Mouse (Mus musculus): ENCODE data around the gene Ptprf.

Gene Ptprf

DNA sequence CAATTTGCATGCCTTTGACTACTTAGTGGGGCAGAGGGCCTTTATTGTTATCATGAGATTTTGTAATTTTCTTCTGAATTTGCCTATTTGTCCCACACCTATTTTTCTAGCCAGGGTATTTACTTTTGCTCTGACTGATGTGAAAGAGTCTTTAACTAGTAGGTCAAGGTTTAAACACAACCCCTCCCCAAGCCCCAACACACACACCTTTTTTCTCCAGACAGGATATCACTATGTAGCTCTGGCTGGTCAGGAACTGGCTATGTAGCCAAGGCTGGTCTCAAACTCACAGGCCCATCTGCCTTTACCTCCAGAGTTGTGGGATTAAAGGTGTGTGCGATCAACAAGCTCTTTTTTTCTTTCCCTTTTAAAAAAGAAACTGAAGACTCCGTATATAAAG, 92.1 kb downstream of the Ptprf start:
- no peak for DNase-seq

GRCm38 (mm10) chr4:118198606-118199005, 92.6 kb downstream of the Ptprf start:
- DNase-seq, result no peak

DNA sequence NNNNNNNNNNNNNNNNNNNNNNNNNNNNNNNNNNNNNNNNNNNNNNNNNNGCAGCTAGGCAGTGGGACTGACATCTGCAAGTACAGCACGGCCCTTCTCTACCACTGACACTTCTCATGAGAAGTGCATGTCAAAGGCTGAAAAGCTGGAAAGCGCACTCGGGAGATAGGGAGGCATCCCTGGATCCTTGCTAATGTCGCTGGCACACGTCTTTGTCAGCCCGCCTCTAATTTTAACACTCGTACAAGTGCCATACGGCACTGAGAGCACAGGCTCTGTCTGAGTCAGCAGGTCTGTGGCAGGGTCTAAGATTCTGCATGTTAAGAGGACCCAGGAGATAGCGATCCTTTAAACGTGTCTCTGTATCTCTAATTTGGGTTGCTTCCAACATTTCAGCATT, 95.0 kb downstream of the Ptprf start:
- no peak for DNase-seq

- peak; percentile 48 for DNase-seq
These were observed 110.7 kb downstream of the Ptprf start for GRCm38 (mm10) chr4:118180301-118181080.

DNA sequence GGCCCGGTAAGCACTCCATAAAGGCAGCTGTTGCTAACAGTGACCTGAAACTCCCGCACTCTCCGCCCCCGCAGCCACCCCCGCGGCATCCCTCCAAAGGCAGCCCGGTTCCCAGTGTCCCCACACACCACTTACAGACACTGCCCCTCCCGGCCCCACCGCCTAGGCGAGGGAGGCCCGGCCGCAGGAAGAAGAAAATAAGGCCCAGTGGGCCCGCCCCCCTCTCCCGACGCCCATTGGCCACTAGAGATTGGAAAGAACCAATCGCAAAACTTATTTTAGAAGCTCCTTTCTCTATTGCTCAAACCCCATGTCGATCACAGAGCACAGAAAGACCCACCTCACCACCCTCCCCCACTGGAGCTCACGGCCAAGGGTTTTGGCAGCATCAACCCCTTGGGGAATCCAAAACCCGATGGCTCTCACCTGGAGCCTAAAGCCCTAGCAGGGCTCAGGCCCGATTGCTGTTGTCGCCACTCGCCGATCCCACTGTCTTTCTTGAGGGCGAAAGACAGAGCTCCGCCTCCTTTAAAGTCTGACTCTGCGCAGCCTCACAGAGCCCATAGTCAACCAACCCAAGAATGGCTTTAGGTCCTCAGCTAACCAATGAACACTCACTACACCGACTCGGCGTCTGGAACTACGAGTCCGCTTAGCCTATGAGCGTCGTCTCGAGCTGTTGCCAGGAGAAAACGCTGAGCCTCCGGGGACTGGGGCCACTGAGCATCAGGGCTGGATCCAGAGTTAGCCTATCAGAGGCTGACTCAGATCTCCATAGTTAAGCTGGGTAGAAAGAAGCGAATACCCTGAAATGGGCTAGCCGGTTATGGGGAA, 111.5 kb downstream of the Ptprf start, which contains the start of gene Kdm4a:
Gene Kdm4a, minus strand, starts transcription at position 577 of the 834 bp plus-strand sequence.
- DNase-seq, result peak; percentile 95

GRCm38 (mm10) chr4:118178952-118179466, 112.2 kb downstream of the Ptprf start:
- DNase-seq, result no peak

DNA sequence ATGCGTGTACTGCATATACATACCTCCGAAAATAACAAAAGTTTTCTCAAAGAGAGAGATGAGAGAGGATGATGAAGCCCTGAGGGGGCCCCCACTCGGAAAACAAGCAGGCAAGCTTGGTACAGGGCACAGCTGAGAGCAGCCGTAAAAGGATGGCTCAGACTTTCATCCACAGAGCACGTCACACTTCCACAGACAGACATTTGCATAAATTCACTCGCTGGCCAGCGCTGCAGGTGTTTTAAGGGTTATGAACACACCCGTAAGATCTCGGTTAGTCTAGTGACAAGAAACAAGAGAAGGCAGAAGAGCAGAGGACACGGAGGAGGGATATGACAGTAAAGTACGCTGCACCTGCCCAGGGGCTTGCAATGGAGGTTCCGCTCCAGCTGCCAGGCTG, 118.7 kb downstream of the Ptprf start:
- DNase-seq, result no peak

DNA sequence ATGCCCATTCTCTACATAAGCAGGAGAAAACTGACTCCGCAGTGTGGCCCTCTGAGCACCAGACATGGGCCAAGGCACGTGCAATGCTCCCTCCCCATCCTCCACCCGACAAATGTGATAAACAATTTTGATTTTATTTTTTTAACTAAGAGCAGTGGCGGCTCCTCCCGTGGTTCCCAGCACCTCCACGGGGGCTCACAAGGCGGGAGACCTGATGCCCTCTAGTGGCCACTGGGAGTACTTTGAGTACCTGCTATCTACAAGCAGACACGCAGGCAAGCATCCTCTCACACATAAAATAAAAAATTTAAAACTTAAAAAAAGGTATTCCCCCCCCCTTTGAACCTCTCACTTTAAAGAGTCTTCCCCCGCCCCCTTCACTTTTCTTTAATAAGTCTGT, 120.2 kb downstream of the Ptprf start:
- DNase-seq, result no peak

DNA sequence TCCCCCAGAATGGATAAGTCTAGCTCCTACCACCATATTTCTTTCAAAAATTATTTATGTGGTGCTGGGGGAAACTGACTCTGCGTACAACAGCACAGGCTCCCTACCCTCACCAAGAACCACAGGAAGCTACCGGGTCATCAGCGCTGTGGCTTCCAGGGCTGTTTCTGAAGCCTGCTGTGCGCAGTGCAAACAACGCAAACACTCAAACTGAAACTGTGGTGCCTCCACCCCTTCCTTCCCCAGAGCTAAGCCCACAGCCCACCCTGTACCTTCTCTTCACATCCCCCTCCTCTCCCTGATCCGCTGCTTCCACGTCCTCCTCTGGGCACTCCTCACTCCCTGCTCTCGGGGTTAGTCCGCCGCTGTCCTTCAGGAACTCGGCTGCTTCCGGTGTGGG, 129.1 kb downstream of the Ptprf start:
- no peak for DNase-seq

Measured in cerebellum, adult 11-12 months (tissue).